Mouse (Mus musculus) CD8-positive naive resting alpha-beta T cell, adult 2 months (primary cell): ENCODE data around the gene Gm19684.
A peak's percentile ranks its signal among the peaks of the same experiment; 100 is the strongest.
"Not testable (repeated sequence)": the region's sequence is repeated elsewhere in the genome, so short reads cannot be mapped to it uniquely, and the experiment has no call there.

Experiments used
- DNase-seq, 2 experiments: peaks; one replicate each; pipeline ENCODE4 v3.0.0; 2022; ENCODE audit warnings: low read depth in 2 of 2, low spot score in 2 of 2

Gene Gm19684

DNA sequence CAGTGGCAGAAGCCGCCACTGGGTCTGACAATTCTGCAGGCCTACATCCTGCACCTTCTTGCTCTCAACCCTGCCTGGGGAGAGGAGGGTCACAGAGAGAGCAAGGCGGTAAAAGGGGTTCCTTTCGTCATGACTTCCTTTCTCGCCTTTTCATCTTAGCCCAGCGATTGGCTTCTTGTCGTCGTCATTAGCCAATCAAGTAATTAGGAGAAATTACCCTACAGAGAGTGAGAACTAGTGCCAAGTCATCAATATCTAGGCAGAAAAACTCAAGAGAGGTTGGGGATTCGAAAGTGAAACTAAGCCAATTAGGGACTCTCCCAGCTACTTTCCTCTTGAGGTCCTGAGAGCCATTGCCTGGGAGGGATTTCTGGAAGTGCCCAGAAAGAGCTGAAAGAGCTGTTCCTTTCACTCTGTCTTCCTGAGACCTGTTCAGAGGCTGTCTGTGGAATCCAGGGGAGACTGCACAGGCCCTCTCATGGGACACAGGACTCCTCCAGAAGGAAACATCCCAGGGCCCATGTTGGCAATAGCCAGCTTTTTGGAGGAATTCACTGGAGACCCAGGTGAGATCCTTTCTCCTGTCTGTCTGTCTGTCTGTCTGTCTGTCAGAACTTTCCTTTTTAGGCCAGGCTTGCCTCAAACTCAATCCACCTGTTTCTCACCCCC lies at the start of gene Gm19684:
Gene Gm19684, plus strand, starts transcription at position 327 of the 669 bp plus-strand sequence.
- DNase-seq: peak; percentile 71 to 80

DNA sequence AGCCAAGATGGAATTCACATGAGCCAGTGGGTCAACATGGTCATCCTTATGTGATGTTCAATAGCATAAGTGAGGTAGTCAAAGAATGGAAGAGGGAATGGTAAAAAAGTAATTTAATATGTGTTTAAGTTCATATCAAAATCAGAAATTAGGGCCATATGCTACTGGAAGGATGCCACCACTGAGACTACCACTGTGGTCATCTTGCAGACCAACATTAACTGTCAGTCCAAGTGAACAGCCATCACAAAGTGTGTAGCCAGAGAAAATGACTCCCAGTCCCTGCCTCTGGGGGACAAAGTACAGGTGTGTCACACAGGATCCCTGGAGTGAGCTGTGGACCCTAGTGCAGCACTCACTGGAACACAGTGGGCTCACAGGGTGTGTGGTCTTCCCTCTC lies 39.6 kb upstream of the Gm19684 start:
- DNase-seq: not testable (repeated sequence)

DNA sequence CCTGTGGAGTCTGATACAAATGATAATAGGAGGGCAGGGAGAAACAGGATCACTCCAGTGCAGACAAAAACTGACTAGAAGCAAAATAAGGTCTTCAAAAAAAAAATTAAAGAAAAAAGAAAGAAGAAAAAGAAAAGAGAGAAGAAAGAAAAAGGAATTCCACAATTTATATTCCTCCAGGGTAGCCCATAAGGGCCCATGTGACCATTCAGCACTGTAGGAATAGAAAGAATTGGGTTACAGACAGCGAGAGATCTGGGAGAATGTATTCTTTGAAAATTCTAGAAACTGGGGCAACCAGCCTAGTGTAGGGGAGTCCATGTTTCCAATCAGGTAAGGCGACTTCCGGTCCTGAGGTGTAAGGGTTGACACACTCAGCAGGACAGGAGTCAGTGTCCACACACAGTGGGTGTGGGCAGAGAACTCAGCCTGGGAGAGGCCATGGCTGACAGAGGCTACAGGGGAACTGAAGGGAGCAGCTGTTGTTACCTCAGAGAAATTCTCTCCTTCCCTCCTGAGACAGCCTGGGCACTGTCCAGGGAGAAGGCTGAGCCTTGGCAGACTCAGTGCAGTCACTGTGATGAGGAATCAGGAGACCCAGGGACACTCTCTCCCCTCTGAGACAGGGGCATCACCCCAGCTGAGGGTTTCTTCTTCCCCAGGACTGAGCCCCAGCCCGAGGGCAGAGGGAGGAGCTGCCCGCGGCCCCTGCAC lies 38.8 kb upstream of the Gm19684 start:
- DNase-seq: peak in 1 of 2 experiments; percentile 16

DNA sequence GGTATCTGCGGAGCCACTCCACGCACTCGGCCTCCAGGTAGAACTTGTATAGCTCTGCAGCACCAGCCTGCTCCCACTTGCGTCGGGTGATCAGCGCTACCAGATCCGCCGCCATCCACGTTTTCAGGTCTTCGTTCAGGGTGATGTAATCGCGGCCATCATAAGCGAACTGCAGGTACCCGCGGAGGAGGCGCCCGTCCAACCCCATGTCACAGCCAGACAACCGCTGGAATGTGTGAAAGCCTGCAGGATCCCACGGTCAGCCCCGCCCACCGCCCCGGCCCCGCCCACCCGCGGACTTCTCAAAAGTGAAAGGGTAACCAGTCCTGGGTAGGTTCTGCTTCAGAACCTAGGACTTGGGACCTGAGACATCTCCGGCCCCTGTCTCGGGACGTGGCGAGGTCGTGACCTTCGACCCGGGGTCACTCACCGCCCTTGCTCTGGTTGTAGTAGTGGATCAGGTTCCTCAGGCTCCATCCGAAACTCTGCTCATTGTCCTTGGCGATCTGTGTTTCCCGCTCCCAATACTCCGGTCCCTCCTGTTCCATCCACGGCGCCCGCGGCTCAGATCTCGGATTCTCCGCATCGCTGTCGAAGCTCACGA lies 38.1 kb upstream of the Gm19684 start:
- peak; percentile 20 to 40 for DNase-seq

DNA sequence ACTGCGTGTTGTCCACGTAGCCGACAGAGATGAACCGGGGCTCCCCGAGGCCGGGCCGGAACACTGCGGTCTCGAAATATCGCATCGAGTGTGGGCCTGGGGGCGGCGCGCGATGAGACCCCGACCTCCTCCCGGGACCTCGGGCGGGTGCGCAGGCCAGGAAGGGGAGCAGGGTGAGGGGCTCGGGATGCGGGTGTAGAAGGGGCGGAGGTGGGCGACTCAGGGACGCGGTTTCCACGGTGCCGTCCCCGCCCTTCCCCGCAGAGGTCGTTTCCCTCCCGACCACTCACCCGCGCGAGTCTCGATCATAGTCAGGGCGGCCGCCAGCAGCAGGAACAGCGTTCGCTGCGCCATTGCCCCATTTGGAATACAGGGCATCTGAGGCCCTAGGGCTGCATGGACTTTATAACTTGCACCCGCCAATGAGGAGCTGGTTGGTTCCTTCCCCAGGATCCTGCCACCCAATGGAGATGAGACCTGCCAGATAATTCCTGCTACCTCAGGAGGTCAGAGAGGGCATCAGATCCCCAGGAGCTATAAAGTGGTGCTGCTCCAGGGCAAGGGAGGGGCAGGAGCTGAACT lies 37.5 kb upstream of the Gm19684 start:
- peak; percentile 17 to 32 for DNase-seq

DNA sequence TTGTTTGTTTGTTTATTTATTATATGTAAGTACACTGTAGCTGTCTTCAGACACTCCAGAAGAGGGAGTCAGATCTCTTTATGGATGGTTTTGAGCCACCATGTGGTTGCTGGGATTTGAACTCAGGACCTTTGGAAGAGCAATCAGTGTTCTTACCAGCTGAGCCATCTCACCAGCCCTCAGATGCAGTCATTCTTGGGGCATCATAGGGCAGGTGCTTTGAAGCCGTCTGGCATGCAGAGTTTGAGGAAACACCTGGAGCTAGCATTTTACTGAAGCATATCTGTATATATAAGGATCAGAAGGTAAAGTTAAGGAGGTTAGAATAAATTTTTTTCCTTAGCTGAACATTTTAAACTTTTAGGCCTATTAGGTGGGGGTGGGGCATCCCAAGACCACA lies 35.5 kb upstream of the Gm19684 start:
- not testable (repeated sequence) for DNase-seq

DNA sequence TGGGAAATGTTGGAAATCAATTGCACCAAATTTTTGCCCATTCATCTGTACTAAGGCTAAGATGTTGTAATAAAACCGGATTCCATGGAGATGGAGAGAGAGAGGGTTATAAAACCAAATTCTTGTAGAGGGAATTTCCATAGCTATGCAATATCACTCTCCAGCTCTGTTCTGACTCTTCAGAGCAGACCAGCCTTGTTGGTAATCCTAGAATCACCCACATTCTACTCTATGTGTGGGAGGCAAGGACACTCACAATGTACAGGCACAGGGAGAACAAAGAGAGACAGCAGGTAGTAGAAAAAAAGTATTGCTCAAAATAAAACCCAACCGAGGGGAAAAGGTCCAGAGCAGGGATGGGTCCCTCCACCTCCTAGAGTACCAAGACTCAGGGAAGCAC lies 29.5 kb upstream of the Gm19684 start:
- DNase-seq: not testable (repeated sequence)

DNA sequence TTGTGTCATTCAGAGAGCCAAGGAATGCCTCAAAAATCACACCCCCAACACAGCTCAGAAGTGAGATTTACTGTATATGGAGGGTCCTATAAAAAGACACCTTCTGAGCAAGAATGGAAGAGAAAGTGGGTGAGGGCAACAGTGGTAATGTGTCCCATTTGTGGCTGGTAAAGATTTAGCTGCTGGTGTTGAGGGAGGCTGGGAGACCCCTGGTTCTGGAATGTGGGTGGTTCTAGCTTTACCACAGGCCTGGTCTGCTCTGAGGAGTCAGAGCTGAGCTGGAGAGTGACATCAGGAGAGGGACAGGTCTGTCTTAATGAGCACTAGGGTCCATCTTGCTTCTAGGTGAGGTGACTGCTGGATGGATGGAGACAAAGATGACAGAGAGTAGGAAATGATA lies 29.0 kb upstream of the Gm19684 start:
- not testable (repeated sequence) for DNase-seq

DNA sequence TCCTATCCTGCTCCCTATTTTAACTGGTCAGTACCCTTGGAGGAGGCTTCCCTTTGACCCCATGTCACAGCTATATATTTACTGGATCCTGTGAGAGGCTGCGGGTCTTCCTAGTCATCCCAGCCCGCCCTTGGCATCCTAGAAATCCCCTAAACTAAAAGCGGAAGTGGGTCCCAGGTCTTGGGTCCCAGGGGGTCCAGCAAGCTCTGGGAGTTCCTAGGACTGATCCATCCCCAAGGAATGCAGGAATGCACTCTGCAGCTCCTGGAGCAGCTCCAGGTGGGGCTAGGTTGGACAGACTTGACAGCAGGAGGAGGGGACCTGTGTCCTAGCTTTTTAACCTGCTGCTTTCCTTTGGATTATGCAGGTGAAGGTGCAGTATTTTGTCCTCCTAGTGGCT lies 27.5 kb upstream of the Gm19684 start:
- no peak for DNase-seq

DNA sequence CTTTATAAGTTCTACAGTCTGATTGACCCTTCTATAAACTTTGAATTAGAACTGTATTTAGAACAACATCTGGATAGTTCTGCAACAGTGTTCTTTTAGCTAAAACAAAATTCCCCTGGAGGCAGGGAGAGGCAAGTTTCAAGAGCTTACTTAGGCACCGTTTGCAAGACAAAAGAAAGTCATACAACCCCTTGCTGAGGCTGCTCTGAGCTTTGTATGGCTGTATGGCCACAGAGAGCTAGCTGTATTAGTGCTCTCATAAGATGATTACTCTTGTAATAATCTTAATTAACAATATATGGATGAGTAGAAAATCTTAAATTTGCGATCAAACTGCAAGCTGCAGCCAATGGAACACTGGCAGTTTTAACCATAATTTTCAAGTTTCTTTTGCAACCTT lies 21.9 kb upstream of the Gm19684 start:
- DNase-seq: not testable (repeated sequence)

DNA sequence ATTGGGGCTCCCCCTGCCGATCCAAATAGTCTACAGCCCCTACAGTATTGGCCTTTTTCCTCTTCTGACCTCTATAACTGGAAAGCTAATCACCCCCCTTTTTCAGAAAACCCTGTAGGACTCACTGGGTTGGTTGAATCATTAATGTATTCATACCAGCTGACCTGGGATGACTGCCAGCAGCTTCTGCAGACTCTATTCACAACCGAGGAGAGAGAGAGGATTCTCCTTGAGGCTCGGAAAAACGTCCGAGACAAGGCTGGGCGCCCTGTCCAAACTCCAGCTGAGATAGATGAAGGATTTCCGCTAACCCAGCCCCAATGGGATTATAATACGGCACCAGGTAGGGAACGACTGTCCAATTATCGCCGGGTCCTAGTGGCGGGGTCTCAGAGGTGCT lies 19.4 kb upstream of the Gm19684 start:
- not testable (repeated sequence) for DNase-seq

DNA sequence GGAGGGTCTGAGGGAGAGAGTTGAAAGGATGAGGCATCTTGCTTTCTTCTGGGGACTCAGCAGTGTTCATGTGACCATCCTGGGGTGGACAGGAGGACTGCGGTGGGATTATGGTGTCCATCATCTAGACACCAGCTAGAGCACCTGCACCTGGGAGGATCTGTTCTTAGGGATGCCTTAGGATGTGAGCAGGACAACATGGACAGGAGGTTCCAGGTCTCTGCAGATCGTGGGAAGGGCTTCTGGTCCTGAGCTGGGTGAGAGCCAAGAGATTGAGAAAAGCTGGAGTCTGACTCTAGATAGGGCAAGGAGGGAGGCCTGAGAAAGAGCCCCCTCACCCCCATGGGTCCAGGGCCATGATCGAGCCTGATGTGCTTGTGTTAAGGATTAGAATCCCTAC lies 11.3 kb upstream of the Gm19684 start:
- DNase-seq: not testable (repeated sequence)

DNA sequence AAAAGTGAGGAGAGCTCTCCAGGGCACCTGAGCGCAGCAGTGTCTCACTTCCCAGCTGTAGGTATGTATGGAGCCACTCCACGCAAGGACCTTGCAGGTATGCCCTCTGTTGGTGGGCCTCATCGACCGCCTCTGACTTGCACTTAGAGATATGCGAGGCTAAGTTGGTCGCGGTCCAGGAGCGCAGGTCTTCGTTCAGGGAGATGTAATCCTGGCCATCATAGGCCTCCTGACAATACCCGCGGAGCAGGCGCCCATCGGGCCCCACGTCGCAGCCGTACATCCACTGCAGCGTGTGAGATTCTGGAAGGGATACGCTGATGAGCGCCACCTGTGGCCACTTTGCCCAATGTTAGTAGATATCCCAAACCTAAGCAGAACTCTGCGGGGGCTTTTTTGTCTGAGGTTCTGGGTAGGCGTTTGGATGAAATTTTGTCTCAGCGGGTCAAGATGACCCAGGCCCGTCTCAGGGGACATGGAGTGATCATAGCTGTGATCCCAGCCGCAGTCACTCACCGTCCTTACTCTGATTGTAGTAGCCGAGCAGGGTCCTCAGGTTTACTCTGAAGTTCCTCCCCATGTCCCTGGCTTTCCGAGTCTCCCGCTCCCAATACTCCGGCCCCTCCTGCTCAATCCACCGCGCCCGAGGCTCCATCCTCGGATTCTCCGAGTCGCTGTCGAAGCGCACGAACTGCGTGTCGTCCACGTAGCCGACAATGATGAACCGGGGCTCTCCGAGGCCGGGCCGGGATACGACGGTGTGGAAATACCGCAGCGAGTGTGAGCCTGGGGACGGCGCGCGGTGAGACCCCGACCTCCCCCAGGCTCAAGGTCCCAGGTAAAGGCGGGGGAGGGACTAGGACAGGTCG lies 10.6 kb upstream of the Gm19684 start:
- DNase-seq: peak in 1 of 2 experiments; percentile 56

DNA sequence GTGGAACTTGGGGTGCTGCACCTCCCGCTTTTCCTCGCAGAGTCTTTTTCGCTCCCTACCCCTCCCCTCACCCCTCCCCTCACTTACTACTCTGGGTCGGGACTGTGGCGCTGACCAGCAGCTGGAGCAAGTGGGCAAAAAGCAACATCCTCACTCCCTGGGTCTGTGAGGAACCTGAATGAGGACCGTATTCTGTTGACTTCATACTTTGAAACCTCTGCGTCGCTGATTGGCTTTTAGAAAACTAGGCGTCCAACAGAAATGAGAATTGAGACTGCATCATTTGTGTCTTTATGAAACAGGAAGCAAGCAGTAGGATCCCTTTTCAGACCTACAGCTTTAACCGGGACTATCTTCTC lies 10.0 kb upstream of the Gm19684 start:
- DNase-seq: peak; percentile 51 to 60

DNA sequence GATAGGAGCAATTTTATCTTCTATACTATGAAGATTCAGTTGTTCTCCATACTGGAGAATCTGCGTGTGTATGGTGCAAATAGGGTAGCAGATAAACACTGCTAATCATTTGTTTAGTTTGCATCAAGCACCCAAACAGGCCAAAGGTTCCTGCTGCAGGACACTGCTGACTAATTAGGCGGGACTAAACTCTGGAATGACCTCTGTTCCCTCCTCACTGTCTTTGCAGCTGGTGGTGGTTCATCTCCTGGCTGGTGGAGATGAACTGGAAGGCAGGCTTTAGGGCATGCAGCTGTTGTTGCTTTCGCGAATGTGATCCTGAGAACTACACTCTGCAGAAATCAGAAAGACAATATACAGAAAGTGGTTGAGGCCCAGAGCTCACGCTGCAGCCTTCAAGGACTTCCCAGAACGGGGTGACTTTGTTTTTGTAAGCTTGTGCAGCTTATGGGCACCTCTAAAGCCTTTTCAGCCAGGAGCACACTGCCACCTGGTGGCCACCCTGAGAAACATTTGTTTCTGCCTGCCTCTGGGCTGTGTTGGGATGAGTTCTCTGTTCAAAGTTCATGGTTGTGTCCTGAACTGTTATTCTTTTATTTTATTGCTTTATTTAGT lies 7.4 kb upstream of the Gm19684 start:
- DNase-seq: peak in 1 of 2 experiments; percentile 43

DNA sequence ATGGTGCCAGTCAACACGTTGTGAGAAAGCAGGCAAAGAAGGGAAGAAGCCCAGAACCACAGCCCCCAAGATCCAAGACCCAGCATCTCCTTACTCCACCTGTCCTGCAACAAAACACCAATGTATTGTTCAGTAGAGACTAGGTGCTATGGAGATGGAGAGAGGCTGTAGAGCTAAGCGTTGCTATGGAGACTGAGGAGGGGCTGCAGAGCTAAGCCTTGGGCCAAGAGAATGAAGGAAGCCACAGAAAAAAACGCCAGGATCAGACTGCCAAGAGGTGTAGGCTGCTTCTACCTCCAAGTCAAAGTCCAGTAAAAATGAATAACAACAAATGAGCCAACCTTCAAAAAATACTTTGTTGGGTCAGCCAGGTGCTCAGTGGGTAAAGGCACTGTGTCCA lies 4.9 kb upstream of the Gm19684 start:
- DNase-seq: not testable (repeated sequence)

DNA sequence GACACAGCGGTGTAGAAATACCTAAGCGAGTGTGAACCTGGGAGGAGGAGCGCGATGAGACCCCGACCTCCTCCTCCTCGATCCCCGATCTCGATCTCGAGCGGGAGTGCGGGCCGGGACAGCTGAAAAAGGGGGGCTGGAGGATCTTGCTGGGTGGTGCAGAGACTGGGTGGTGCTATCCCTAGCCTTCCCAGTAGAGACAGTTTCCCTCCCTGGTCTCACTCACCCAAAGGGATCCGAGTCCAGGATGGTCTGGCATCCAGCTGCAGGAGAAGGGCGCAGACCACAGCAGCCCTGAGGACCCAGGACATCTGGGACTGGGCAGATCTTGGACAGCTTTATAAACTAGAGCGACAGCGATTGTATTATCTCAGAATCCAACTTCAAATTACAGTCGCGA lies 639 bp upstream of the Gm19684 start:
- DNase-seq: not testable (repeated sequence)

DNA sequence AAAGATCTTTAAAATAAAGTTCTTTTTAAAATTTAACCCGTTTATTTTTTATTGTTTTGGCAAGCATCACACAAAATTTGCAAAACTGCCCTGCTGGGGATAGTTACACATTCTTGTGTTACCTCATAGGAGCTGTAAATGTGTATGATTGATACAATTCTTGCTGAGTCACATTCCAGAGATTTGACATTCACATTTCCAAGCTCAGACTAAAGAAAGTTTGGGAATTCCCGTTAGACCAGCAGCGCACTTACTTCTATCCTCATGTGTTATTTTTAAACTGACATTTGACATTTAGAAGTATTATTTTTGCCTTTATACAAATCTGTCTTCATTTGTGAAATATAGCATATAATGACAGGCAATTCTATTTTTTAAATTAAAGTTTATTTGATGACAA lies 2.6 kb downstream of the Gm19684 start:
- DNase-seq: not testable (repeated sequence)

DNA sequence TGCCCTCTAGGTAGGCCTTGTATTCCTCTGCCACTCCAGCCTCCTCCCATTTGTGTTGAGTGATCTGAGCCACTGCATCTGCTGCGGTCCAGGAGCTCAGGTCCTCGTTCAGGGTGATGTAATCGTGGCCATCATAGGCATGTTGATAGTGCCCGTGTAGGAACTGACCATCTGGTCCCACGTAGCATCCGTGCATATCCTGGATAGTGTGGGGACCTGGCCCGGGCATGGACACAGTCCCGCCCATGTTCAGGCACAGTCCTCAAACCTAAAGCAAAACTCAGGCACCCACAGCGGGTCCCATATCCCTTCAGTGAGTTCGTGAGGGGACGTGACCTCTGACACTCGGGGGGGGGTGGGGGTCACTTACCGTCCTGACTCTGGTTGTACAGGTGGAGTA lies 7.0 kb downstream of the Gm19684 start:
- not testable (repeated sequence) for DNase-seq

DNA sequence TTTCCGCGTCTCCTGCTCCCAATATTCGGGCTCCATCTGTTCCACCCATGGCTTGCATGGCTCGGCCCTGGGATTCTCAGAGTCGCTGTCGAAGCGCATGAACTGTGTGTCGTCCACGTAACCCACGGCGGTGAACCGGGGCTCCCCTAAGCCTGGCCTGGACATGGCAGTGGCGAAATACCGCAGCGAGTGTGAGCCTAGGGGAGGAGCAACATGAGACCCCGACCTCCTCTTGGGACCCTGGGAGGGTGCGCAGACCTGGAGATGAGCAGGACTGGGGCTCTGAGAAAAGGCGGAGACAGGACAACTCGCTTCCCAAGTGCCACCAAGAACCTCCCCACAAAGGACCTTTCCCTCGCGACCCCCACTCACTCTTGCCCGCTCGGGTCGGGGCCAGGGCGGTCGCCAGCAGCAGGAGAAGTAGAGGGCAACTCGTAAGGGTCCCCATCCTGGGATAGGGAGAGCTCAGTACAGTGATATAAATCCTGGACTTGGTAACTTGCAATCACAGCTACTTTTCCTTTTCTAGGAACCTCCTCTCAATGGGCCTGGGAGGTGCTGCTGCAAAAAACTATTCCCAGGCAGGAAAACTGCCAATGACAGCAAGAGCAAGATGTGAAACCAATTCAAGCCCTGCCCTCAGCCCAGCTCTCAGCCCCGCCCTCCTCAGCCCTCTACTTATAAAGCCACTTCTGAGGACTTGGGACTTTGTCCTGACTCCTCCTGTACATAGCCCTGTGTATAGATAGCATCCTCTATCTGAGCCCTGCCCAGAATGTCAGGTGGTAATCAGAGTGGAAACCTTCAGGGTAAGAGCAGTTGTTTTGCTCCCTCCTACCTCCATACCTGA lies 7.7 kb downstream of the Gm19684 start, which contains the start of gene Gm7030:
Gene Gm7030, minus strand, starts transcription at position 458 of the 850 bp plus-strand sequence.
- not testable (repeated sequence) for DNase-seq
